Mouse (Mus musculus): Measurements from ENCODE around the gene Snrpa.

The Snrpa gene

GRCm38 (mm10) chr7:27166614-27167474, 29.2 kb downstream of the Snrpa start, which contains the start of gene Egln2:
Gene Egln2 (minus strand): TSS chr7:27166802.
- peak; percentile 90 to 94 for DNase-seq (ENCODE audit: low spot score in 2 of 2)

- peak; percentile 76 to 81 for DNase-seq (ENCODE audit: low spot score in 2 of 2)
Observed at GRCm38 (mm10) chr7:27166229-27166613, 29.9 kb downstream of the Snrpa start.

- DNase-seq (ENCODE audit: low spot score in 2 of 2) = no peak
Observed at GRCm38 (mm10) chr7:27165696-27166095, 30.4 kb downstream of the Snrpa start.

- no peak for DNase-seq (ENCODE audit: low spot score in 2 of 2)
Observed at GRCm38 (mm10) chr7:27165007-27165655, 30.9 kb downstream of the Snrpa start.

DNA sequence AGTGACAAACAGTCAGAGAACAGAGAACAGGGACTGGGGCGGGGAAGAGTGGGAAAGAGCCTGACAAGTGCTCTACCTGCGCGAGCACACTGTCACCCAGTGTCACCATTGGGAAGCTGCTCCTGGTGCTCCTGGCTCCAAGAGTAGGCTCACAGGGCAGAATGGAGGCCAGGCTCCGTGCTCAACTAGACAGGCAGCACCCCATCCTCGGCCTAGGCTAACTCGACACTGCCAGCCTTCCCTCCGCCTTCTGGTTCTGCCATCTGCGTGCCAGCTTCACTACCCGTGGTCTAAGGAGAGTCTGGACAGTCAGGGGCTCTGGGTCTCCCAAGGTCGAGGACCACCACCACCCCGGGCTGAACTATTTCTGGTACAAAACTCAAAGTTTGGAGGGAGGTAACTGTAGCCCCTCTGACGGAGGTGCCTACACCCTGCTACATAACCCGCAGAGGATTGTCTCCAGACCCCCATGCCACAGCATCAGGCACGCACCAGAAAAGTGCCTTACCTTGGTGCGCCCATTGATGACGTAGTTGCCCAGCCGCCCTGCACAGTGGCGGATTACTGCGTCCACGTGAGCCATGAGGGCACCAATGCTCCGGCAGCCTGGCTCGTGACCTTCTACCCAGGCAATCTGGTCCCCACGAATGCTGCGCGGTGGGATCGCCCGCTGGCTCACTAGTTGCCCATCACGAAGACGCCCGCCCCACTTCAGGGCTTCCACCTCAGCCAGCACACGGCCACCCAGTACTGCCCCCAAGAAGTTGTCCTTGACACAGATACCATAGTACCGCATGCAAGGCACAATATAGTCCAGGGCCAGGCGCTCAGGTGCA, 31.7 kb downstream of the Snrpa start:
- no peak for DNase-seq (ENCODE audit: low spot score in 2 of 2)

- no peak for DNase-seq (ENCODE audit: low spot score in 2 of 2)
Observed at GRCm38 (mm10) chr7:27163450-27163805, 32.6 kb downstream of the Snrpa start.

DNA sequence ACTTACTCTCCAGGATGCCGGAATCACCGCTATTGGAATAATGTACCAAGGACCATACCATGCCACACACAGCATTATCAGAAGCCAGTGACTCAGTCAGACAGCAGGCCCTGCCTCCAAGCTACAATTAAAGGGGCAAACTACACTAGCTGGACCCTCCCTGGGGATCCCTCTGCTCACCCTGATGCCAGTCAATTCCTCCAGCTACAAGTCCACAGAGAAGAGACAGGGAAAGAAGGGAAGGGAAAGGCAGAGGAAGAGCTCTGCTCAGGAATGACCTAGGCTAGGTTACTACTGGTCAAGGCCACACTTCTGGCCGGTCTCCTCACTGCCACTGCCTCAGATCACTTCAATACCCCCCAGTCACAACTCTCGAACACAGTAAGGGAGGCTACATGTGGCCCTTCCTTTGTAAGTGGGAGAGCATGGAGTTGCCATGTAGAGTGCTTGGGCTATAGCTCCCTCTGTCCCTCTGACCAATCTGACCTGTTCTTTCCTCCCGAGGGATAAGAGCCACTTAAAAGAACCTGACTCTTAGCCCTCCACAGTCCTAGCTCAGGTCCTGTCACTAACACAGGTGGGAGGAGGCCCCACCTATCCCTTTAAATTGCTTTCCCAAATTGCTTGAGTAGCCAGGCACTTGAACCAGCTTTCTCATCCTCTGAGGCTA, 33.2 kb downstream of the Snrpa start:
- DNase-seq (ENCODE audit: low spot score in 2 of 2) = no peak

- no peak for DNase-seq (ENCODE audit: low spot score in 2 of 2)
Observed at GRCm38 (mm10) chr7:27161744-27162143, 34.3 kb downstream of the Snrpa start.

DNA sequence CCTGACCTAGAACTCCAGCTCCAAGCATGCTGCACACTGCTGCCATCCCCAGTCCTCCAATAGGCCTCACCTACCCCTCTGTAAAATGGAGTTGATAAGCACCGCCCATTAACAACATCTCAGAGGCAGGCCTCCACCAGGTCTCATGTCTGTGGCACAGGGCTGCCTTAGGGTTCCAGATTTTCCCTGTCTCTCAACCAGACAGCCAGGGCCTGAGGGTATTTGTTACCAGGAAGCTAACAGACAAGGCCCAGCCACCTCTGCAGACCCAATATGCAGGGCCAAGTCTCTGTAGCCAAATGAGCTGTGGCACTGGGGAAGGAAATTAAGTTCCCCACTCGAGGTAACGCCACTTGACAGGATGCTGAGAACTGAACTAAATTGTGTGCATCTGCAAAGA, 35.1 kb downstream of the Snrpa start:
- no peak for DNase-seq (ENCODE audit: low spot score in 2 of 2)

DNA sequence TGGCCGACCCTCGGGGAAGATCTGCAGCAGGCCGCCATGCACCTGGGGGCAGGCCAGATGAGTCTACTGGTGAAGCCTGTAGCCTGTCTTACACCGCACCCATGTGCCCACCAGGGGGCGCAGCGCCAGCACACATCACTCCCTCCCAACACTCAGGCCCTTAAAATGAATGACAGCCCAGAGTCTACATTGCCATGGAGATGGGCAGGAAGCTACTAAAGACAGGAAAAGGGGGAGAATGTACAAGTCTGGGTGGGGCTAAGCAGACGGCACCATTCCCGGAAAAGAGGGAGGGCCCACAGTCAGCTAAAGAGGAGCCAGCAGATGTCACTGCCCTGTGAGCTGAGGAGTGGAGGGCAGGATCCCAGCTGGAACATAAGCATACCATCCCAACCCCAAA, 36.2 kb downstream of the Snrpa start:
- DNase-seq (ENCODE audit: low spot score in 2 of 2) = peak; percentile 85 to 93

DNA sequence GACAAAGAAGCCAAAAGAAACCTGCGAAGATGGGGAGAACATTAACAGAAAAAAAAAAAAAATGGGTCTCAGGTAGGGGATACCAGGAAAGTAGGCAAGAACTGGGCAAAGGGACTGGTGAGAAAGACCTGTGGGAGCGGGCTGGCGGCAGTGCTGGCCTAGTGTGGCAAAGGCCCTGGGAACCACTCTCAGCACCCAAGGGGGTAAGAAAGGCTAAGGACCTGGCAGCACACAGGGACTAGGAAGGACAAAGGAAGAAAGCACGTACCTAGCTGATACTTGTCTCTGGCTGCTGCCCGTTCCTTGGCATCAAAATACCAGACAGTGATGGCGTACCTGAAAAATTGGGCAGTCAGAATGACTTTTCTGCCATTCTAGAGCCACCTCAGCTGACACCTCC, 36.8 kb downstream of the Snrpa start:
- DNase-seq (ENCODE audit: low spot score in 2 of 2) = no peak

DNA sequence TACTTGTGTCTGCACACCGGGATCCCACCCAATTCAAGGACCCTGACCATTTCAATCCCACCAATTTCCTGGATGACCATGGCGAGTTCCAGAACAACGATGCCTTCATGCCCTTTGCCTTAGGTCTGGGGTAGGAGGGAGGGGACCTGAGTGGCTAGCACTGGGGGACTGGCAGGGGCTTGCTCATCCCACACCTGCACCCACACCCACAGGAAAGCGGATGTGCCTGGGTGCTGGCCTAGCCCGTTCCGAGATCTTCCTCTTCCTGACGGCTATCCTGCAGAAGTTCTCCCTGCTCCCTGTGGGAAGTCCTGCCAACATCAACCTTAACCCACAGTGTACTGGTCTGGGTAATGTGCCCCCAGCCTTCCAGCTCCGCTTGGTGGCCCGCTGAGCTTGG, 37.9 kb downstream of the Snrpa start:
- peak in 1 of 2 experiments; percentile 19 for DNase-seq (ENCODE audit: low spot score in 2 of 2)

GRCm38 (mm10) chr7:27156005-27156404, 40.1 kb downstream of the Snrpa start:
- no peak for DNase-seq (ENCODE audit: low spot score in 2 of 2)

GRCm38 (mm10) chr7:27153205-27153764, 42.8 kb downstream of the Snrpa start, which contains the start of gene Cyp2t4:
Gene Cyp2t4 (plus strand): TSS chr7:27153714.
- DNase-seq (ENCODE audit: low spot score in 2 of 2) = no peak

Data from frontal cortex, postnatal 10 days (tissue).